Mouse (Mus musculus) layer of hippocampus, postnatal 25 days (tissue): Measurements from ENCODE around the gene Gdf15. TPM values are rescaled to one million over a fixed set of nuclear protein-coding genes. Genes with fewer than 3 reads are reported as not detected.
"Not testable (repeated sequence)": the region's sequence is repeated elsewhere in the genome, so short reads cannot be mapped to it uniquely, and the experiment has no call there.

Experiments
- DNase-seq, 2 experiments: peaks; one replicate each; pipeline ENCODE4 v3.0.0; 2022; ENCODE audit warnings: mixed read lengths in 2 of 2, low spot score in 1 of 2; ENCODE audit errors: extremely low spot score in 1 of 2
- total RNA-seq, 2 experiments: library from RNA; stranded (reverse); gene quantifications; 2 replicates each; pipeline ENCODE4 v1.2.3; 2021

The Gdf15 gene
- total RNA-seq, 2 experiments from 2014 or later: 0.26 TPM; not detected in 1

GRCm38 (mm10) chr8:70593961-70594609 is 38.2 kb downstream of the Gdf15 start, which contains the start of gene Isyna1:
Gene Isyna1 (plus strand): TSS chr8:70594373.
- DNase-seq: peak in 1 of 2 experiments; percentile 49

DNA sequence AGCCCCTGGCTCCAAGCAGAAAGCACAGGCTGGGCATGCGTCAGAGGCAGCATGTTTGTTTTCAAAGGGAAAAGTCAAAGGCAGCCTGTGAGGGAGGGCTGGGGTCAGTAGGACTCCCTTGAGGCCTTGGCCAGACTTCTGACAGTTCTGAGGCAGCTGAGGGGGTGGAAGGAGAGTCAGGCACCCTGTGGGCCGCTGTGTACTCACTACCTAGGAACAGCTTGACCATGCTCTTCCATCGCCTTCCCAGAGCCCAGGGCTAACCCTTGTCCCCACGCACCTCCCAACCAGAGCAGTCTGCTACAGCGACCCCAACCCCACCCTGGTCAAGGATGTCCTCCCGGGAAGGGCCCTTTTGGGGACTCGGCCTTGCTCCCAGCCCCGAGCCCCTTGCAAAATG is 39.1 kb downstream of the Gdf15 start:
- DNase-seq: no peak

GRCm38 (mm10) chr8:70591569-70591968 is 40.7 kb downstream of the Gdf15 start:
- no peak for DNase-seq

DNA sequence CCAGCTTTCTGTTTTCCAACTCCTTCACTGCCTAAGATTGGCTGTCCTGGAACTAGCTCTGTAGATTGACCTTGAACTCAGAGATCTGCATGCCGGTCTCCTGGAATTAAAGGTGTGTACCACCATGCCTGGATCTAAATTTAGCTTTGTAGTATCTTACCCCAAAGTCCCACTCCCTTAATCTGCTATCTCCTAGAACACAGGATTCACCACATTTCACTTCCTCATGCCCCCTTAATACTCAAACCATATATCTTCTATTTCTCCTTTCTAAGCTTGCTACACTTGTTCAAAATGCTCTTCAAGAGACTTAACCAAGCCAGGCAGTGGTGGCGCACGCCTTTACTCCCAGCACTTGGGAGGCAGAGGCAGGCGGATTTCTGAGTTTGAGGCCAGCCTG is 44.3 kb downstream of the Gdf15 start:
- DNase-seq: not testable (repeated sequence)

DNA sequence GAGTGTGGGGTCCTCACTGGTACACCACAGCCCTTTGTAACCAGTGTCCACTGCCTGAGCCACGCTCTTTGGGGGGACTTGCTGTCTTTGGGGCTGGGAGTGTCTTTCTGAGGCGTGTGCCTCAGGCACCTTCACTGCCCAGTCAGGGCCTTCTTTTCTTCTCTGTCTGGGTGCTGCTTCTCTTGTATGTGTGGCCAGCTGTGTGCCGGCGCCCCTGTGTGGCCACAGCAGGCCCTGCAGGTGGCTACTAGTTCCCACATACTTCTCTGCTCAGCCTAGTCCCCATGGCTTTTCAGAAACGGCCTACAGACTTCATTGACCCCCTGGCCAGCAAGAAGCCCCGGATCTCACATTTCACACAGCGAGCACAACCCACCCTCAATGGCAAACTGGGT is 47.0 kb downstream of the Gdf15 start:
- no peak for DNase-seq

DNA sequence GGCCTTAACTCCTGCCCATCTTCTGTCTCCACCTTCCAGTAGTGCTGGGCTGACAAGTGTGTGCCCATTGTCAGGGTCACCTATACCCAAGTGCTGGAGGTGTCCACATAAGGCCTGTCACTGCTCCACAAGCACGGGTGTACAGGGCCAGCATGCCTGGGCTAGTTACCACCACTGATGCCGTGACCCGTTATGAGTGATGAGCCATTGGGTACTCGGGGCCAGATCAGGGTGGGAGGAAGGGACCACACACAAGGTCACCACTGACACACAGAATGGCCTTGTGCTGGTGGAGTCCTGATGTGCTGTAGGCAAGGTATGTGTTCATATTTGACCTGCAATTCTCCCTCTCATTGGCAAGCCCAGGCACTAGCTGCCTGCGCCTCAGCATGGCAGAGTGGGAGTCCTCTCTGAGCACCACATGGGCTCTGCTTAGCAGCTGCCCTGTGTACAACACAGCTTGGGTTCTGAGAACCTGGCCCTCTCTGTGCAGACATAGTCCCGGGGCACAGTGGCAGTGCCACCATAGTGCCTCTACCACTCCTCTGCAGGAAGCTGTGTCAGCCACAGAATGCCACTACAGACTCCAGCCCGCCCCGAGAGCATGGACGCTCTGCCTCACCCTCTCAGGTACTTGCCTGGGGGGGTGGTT is 47.5 kb downstream of the Gdf15 start:
- DNase-seq: no peak

DNA sequence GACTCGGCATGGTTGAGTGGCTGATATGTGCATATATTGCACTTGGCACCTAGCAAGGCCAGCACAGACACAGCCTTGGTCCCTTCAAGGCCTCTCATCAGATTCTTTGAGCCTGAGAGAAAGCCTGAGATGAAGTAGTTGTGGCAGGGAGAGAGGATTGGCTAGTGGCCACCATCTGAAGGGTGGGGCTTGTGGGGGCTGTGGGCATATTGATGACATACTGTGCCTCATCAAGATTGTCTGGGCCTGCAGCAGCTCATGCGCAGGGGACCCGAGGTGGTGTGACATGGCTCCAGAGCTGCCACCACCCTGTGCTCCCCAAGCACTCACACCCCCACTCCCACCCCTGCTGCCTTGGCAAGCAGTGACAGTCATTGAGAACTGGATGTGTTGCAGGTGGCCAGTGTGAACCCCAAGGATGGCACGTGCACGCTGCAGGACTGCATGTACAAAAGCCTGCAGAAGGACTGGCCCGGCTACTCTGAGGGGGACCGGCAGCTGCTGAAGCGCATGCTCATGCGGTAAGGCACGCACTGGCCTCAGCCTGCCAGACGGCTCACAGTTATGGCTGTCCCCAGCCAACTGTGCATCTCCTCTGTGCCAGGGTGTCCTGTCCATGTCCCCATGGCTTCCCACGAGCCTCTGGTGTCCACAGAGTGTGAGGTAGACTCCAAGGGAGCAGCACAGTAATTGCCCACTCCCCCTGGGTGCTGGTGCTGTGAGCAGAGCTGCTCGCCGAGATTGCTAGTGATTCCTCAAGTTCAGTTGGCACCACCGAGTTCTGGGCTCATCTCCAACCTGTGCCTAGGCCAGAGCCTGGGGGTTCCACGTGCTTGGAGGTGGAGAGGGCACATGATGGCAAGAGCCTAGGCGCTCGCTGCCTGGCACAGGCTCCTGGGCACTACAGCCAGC is 48.5 kb downstream of the Gdf15 start:
- DNase-seq: no peak

Other genes starting within 250 kb of the Gdf15 start
- 100 to 1,000 TPM; 166 to 172 TPM for gene Crtc1, start 192.9 kb downstream of the Gdf15 start, total RNA-seq
- 10 to 100 TPM; 54.1 to 60.7 TPM for gene Klhl26, start 155.5 kb downstream of the Gdf15 start, total RNA-seq
- gene Tmem59l, start 145.1 kb downstream of the Gdf15 start, total RNA-seq: 100 to 1,000 TPM; 318 to 351 TPM
- gene Crlf1, start 139.3 kb downstream of the Gdf15 start, total RNA-seq: 10 to 100 TPM; 45.2 to 49.5 TPM
- gene Rex1bd, start 125.7 kb downstream of the Gdf15 start, total RNA-seq: 100 to 1,000 TPM in 1 of 2 experiments, 10 to 100 TPM in 1; 91.1 to 101 TPM
- 1,000 to 10,000 TPM; 1,005 to 1,128 TPM for gene Uba52, start 121.7 kb downstream of the Gdf15 start, total RNA-seq
- 100 to 1,000 TPM; 432 to 468 TPM for gene Fkbp8, start 104.7 kb downstream of the Gdf15 start, total RNA-seq
- 10 to 100 TPM; 37.8 to 38.0 TPM for gene Kxd1, start 104.5 kb downstream of the Gdf15 start, total RNA-seq
- gene Ell, start 93.0 kb downstream of the Gdf15 start, total RNA-seq: 10 to 100 TPM; 20.3 to 23.5 TPM
- gene Isyna1, start 38.1 kb downstream of the Gdf15 start, total RNA-seq: 10 to 100 TPM; 41.5 to 47.0 TPM
- gene Ssbp4, start 23.6 kb downstream of the Gdf15 start, total RNA-seq: 100 to 1,000 TPM; 285 to 304 TPM
- 1 to 10 TPM in 1 of 2 experiments, under 1 TPM in 1; 0.63 to 1.0 TPM for gene Lrrc25, start 16.3 kb downstream of the Gdf15 start, total RNA-seq
- gene Pgpep1, start 27.9 kb upstream of the Gdf15 start, total RNA-seq: 10 to 100 TPM; 21.1 to 25.1 TPM
- gene Lsm4, start 40.8 kb upstream of the Gdf15 start, total RNA-seq: 10 to 100 TPM; 66.2 to 67.4 TPM
- gene Jund, start 66.5 kb upstream of the Gdf15 start, total RNA-seq: 100 to 1,000 TPM; 181 to 194 TPM
- under 1 TPM; 0.05 to 0.12 TPM for gene Iqcn, start 71.0 kb upstream of the Gdf15 start, total RNA-seq
- gene Gm3336, start 86.1 kb upstream of the Gdf15 start, total RNA-seq: not detected
- 1 to 10 TPM in 1 of 2 experiments, under 1 TPM in 1; 0.89 to 1.2 TPM for gene Pde4c, start 91.3 kb upstream of the Gdf15 start, total RNA-seq
- gene Rab3a, start 122.2 kb upstream of the Gdf15 start, total RNA-seq: 100 to 1,000 TPM; 789 to 843 TPM
- gene Mpv17l2, start 128.5 kb upstream of the Gdf15 start, total RNA-seq: 10 to 100 TPM; 41.7 to 42.2 TPM
- 100 to 1,000 TPM; 154 to 159 TPM for gene Pik3r2, start 144.3 kb upstream of the Gdf15 start, total RNA-seq
- 100 to 1,000 TPM; 411 to 437 TPM for gene Mast3, start 172.6 kb upstream of the Gdf15 start, total RNA-seq
- gene Il12rb1, start 176.0 kb upstream of the Gdf15 start, total RNA-seq: 1 to 10 TPM in 1 of 2 experiments, under 1 TPM in 1; 0.94 to 1.4 TPM
- gene Arrdc2, start 207.3 kb upstream of the Gdf15 start, total RNA-seq: 10 to 100 TPM; 15.0 to 18.7 TPM
- gene Kcnn1, start 230.8 kb upstream of the Gdf15 start, total RNA-seq: 10 to 100 TPM; 19.4 to 22.4 TPM
- gene Ccdc124, start 241.5 kb upstream of the Gdf15 start, total RNA-seq: 10 to 100 TPM; 92.7 to 95.6 TPM